Mouse (Mus musculus) E14TG2a.4 (cell line): ENCODE measurements around the gene Mxd3.

ENCODE experiments used
- CTCF ChIP-seq: conservative IDR thresholded peaks from 2 replicates; pipeline ENCODE4 v1.5.1; 2014; ENCODE audit warnings: low read length
- POU5F1 ChIP-seq: IDR thresholded peaks from 2 replicates; pipeline ENCODE4 v1.6.1; 2014; ENCODE audit warnings: low read length, borderline replicate concordance

DNA sequence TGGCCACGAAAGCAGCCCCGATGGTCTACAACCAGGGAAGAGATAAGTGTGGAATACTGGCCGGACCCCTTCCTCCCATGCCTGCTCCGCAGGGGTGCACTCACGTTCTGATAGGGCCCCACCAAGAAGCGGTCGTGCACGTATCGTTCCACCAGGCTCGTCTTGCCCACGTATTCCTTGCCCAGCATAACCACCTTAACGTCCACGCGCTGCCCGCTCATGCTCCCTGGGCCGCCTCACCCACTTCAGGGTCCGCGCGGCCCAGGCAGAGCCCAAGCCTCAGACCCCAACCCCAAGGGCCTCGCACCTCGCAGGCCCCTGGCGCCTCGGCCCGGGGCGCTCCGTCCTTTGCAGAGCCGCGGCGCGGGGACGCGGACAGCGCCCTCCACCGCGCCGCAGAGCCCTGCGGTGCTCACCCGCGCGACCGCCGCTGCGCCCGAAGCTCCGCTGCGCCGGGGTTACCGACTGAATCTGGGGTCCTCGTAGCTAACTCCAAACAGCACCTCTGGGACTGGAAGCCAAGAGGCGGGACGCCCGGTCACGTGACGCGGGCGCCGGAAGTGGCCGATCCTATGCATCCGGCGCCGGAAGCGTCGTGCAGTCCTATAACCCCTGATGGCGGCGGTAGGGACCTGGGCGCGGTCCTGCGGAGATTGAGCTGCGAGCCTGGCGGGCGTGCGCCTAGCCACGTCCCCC, 8.0 kb downstream of the Mxd3 start, which contains the start of gene Rab24:
- TF ChIP-seq CTCF: no peak
- TF ChIP-seq POU5F1: no peak
